Mouse (Mus musculus): ENCODE results near the gene Atg4c.

Gene Atg4c
- long read RNA-seq, experiment 1, partial matches to known transcripts = 2 of 6 reads
- long read RNA-seq, experiment 1, other reads (novel, unspliced or antisense) = 2 of 6 reads
- long read RNA-seq, experiment 2, partial matches to known transcripts = 2 of 10 reads
- long read RNA-seq, experiment 2, other reads (novel, unspliced or antisense) = 5 of 10 reads

- intact Hi-C loops (cut with DNase I) = no loop called here
Measured at GRCm38 (mm10) chr4:99193810-99194582, at the start of gene Atg4c. Atg4c (plus strand) TSS chr4:99193934.

GRCm38 (mm10) chr4:99151434-99151833 lies 42.3 kb upstream of the Atg4c start:
- intact Hi-C loops (cut with DNase I) = no loop called here

GRCm38 (mm10) chr4:99151885-99152558 lies 41.7 kb upstream of the Atg4c start:
- intact Hi-C loops (cut with DNase I) = no loop called here

- intact Hi-C loops (cut with DNase I) = loop anchor here (5.0 kb wide), 1 partner anchor 34 kb away; the partner anchor contains the start of gene Dock7
Measured at GRCm38 (mm10) chr4:99156641-99157307, 37.0 kb upstream of the Atg4c start.

- intact Hi-C loops (cut with DNase I) = loop anchor here (5.0 kb wide), 1 partner anchor 36 kb away; the partner anchor contains the start of gene Dock7
Measured at GRCm38 (mm10) chr4:99158495-99158894, 35.2 kb upstream of the Atg4c start.

- intact Hi-C loops (cut with DNase I) = no loop called here
Measured at GRCm38 (mm10) chr4:99160414-99160813, 33.3 kb upstream of the Atg4c start.

GRCm38 (mm10) chr4:99160899-99161298 lies 32.8 kb upstream of the Atg4c start:
- intact Hi-C loops (cut with DNase I) = no loop called here

GRCm38 (mm10) chr4:99161457-99161971 lies 32.2 kb upstream of the Atg4c start:
- intact Hi-C loops (cut with DNase I) = no loop called here

GRCm38 (mm10) chr4:99163001-99163400 lies 30.7 kb upstream of the Atg4c start:
- intact Hi-C loops (cut with DNase I) = no loop called here

- intact Hi-C loops (cut with DNase I) = no loop called here
Measured at GRCm38 (mm10) chr4:99163547-99163946, 30.2 kb upstream of the Atg4c start.

GRCm38 (mm10) chr4:99168869-99169268 lies 24.9 kb upstream of the Atg4c start:
- intact Hi-C loops (cut with DNase I) = no loop called here

- intact Hi-C loops (cut with DNase I) = no loop called here
Measured at GRCm38 (mm10) chr4:99174265-99174664, 19.5 kb upstream of the Atg4c start.

- intact Hi-C loops (cut with DNase I) = no loop called here
Measured at GRCm38 (mm10) chr4:99176841-99177240, 16.9 kb upstream of the Atg4c start.

- intact Hi-C loops (cut with DNase I) = no loop called here
Measured at GRCm38 (mm10) chr4:99177255-99177654, 16.5 kb upstream of the Atg4c start.

- intact Hi-C loops (cut with DNase I) = no loop called here
Measured at GRCm38 (mm10) chr4:99178851-99179250, 14.9 kb upstream of the Atg4c start.

GRCm38 (mm10) chr4:99179446-99180120 lies 14.2 kb upstream of the Atg4c start:
- intact Hi-C loops (cut with DNase I) = loop anchor here (5.0 to 10.0 kb wide), 2 partner anchors 57 to 235 kb away; partner anchors contain the start of gene Dock7

GRCm38 (mm10) chr4:99180921-99181320 lies 12.8 kb upstream of the Atg4c start:
- intact Hi-C loops (cut with DNase I) = loop anchor here (5.0 to 10.0 kb wide), 2 partner anchors 59 to 236 kb away; partner anchors contain the start of gene Dock7

GRCm38 (mm10) chr4:99181739-99182419 lies 11.9 kb upstream of the Atg4c start:
- intact Hi-C loops (cut with DNase I) = loop anchor here (5.0 to 10.0 kb wide), 2 partner anchors 60 to 237 kb away; partner anchors contain the start of gene Dock7

- intact Hi-C loops (cut with DNase I) = loop anchor here (5.0 to 10.0 kb wide), 2 partner anchors 61 to 238 kb away; partner anchors contain the start of gene Dock7
Measured at GRCm38 (mm10) chr4:99182660-99183431, 10.9 kb upstream of the Atg4c start.

Data from adrenal gland (tissue).